Mouse (Mus musculus): ENCODE results near the gene 1700069L16Rik.

- TF ChIP-seq TAL1 (IDR thresholded peaks at IDR 0.05; ENCODE audit: low read length) (no peak), GATA1 (IDR thresholded peaks at IDR 0.05; ENCODE audit: low read length) (no peak)
Observed at GRCm38 (mm10) chr5:113690866-113691265, 33.7 kb downstream of the 1700069L16Rik start.

All from erythroblast, embryonic 14.5 days (primary cell).